Mouse (Mus musculus) bone marrow, adult 2 months (tissue): Measurements from ENCODE around the gene Mtss1l.

Experiments
- CTCF ChIP-seq: fragments of 200-500 bp; IDR thresholded peaks from 2 replicates; pipeline ENCODE4 v1.5.1; 2011; ENCODE audit warnings: low read length, control low read depth; ENCODE audit not compliant: control insufficient read depth, insufficient read depth
- POLR2A ChIP-seq: fragments of 200-500 bp; IDR thresholded peaks from 2 replicates; pipeline ENCODE4 v1.6.1; 2011; ENCODE audit warnings: low read depth, mild to moderate bottlenecking, control low read depth, low read length, borderline replicate concordance; ENCODE audit not compliant: control insufficient read depth

DNA sequence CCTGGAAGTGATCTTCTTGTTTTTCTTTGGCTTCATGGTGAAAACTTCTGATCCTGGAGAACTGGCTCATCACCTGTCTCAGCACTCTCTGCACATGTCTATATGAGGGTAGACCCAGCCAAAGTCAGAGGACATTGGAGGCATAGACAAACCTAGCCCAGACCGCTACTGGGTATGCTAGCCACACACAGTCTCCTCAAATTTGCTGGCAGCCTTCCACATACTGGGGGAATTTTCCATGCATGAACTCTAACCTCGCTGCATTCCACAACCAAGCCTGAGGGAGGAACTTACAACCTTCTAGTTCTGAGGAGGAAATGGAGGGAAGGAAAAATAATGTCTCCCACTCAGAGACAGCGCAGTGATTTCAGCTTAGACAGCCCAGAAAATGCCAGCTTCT lies 52.8 kb downstream of the Mtss1l start:
- no peak for TF ChIP-seq POLR2A
- no peak for TF ChIP-seq CTCF
